Mouse (Mus musculus): ENCODE results near the gene Neurog2.

Neurog2 gene

GRCm38 (mm10) chr3:127646156-127646825 lies 13.4 kb downstream of the Neurog2 start:
- no peak for DNase-seq

- no peak for DNase-seq
These were observed 19.1 kb downstream of the Neurog2 start for GRCm38 (mm10) chr3:127651742-127652653.

DNA sequence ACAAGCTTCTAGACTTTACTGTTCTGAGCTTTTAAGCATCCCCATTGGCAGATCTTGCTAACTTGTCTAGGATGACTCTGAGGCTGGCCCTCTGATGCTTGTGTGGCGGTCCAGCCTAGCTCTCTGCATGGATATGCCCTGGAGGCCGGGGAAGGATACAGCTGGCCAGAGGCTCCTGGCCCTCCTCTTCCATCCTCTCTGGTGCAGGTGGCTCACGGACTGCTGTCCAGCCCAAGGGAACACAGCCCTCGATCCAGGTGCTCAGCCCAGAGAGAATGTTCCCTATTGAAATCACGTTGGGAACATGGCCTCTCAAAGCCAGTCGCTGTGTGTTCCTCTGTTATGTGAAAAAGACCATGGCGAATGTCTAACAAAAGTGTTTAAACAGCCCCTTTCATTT lies 27.8 kb downstream of the Neurog2 start:
- DNase-seq = no peak

DNA sequence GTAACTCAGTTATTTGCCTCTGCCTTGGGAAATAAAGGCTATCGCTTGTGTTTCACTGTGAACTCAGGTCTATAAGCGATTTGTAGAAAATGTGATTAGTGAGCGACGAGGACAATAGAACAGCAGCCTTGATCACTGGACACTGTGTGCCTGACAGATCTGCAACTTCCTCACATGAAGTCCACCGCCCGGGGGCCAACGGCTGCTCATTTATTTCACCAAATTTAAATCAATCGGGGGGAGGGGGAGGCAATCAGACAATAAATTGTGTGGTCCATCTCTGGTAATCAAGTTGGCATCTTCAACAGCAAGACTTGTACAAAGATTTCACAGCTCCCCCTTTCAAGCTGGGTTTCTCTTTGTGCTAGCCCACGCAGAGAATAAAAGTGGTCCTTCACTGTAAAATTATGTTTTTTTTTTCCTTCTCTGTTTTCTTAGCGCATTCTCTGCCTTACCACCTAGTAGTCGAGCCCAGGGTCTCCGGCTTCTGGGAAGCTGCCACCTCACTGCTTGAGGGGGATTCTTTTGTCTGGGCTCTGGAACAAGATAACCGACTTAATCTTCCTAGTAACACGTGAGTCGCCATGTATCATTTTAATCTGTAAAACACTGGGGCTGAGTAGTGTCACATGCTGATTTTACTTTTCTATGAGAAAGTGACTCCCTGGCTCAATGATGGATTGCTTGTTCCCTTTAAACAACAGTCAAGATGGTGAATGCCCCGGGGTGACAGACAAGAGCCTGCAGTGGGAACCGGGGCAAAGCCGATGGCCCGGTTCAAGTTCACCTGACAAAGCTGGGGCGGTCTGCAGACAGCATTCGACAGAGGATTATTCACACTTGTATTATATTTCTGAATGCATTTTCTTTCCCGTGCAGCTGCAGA lies 29.0 kb downstream of the Neurog2 start:
- DNase-seq = no peak

GRCm38 (mm10) chr3:127679703-127680102 lies 46.8 kb downstream of the Neurog2 start:
- no peak for DNase-seq

Measured in kidney, postnatal 14 days (tissue).